Mouse (Mus musculus) erythroblast, embryonic 14.5 days (primary cell): ENCODE measurements around the gene 0610010K14Rik.

Source experiments
- GATA1 ChIP-seq: IDR thresholded peaks from 2 replicates; pipeline ENCODE4 v1.6.1; 2012; ENCODE audit warnings: low read length, inconsistent platforms, mixed read lengths
- TAL1 ChIP-seq: IDR thresholded peaks from 3 replicates; pipeline ENCODE4 v1.6.1; 2012; ENCODE audit warnings: low read length, inconsistent platforms, mixed read lengths

- TF ChIP-seq TAL1 (no peak), GATA1 (no peak)
These were observed 5.2 kb downstream of the 0610010K14Rik start for GRCm38 (mm10) chr11:70232546-70232945.
